Mouse (Mus musculus) liver, embryonic 11.5 days (tissue): Measurements from ENCODE around the gene Tspan11. TPM values are rescaled to one million over a fixed set of nuclear protein-coding genes. Genes with fewer than 3 reads are reported as not detected.

Source experiments
- ATAC-seq: fragments of 200-750 bp; cut with Nextera tagmentation; replicated peaks from 2 replicates; pipeline ENCODE4 v1.8.0; 2017; ENCODE audit warnings: moderate number of reproducible peaks, mild to moderate bottlenecking, moderate TSS enrichment, moderate library complexity; ENCODE audit not compliant: low FRiP score
- DNase-seq: peaks from one replicate; pipeline ENCODE4 v3.0.0-alpha.2; 2017; ENCODE audit warnings: low spot score
- H3K27ac ChIP-seq: fragments of 300-500 bp; sonication (generic); 2 replicates; pipeline ENCODE4 v1.5.1; 2014; ENCODE audit warnings: mild to moderate bottlenecking, low read depth, low read length, control low read depth
- H3K27me3 ChIP-seq: fragments of 300-500 bp; sonication (generic); replicated peaks from 2 replicates; pipeline ENCODE4 v1.6.1; 2014; ENCODE audit warnings: low read length, mixed read lengths; ENCODE audit not compliant: control insufficient read depth, insufficient read depth
- H3K36me3 ChIP-seq: fragments of 300-500 bp; sonication (generic); 2 replicates; pipeline ENCODE4 v1.6.1; 2014; ENCODE audit warnings: mild to moderate bottlenecking, low read length, moderate library complexity, mixed read lengths; ENCODE audit not compliant: control insufficient read depth, insufficient read depth
- H3K4me1 ChIP-seq: fragments of 300-500 bp; sonication (generic); replicated peaks from 2 replicates; pipeline ENCODE4 v1.6.1; 2014; ENCODE audit warnings: low read length, mixed read lengths; ENCODE audit not compliant: control insufficient read depth, insufficient read depth
- H3K4me2 ChIP-seq: fragments of 300-500 bp; sonication (generic); 2 replicates; pipeline ENCODE4 v1.6.1; 2014; ENCODE audit warnings: mild to moderate bottlenecking, control low read depth, moderate library complexity
- H3K4me3 ChIP-seq: fragments of 300-500 bp; sonication (generic); 2 replicates; pipeline ENCODE4 v1.5.1; 2014; ENCODE audit warnings: low read depth, low read length, control low read depth
- H3K9ac ChIP-seq: fragments of 300-500 bp; sonication (generic); 2 replicates; pipeline ENCODE4 v1.6.1; 2014; ENCODE audit warnings: low read depth, low read length, control low read depth
- H3K9me3 ChIP-seq: fragments of 300-500 bp; sonication (generic); 2 replicates; pipeline ENCODE4 v1.6.1; 2016; ENCODE audit warnings: low read length, inconsistent platforms, mixed read lengths; ENCODE audit not compliant: control insufficient read depth
- WGBS: fragments of 180-500 bp; shearing (Covaris S2); extraction: QIAGEN DNeasy Blood & Tissue Kit; methylation state at CpG from one replicate; pipeline ENCODE4 v1.1.7; 2014; 5-methylcytosine and 5-hydroxymethylcytosine counted together
- polyA plus RNA-seq: library from polyadenylated mRNA; unstranded; fragments of >200 nt; fragmentation: Nextera tagmentation; extraction: Ambion mirVana; gene quantifications from 2 replicates; pipeline ENCODE4 v1.2.1, GENCODE M21; 2014

Tspan11 gene
- polyA plus RNA-seq, 1 experiment from 2014 or later = 1.7 TPM

DNA sequence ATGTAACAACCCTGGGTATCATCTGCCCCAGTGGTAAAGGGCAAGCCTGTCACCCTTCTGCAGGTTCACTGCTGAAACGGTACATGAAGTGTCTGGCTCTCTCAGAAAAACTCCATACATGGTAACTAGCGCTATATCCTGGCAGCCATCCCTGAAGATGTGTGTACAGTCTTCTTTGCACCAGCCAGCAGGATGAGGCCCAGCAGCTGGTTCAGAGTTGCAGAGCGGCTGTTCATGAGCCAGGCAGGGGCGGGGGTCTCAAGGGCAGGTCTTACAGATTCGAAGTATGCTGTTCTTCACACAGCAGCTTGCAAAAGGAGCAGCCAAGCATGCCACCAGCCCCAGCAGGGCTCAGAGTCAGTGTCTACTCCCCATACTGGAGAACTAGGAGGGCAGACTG is 116.2 kb downstream of the Tspan11 start:
- DNase-seq (no peak), ATAC-seq (no peak)
- Histone ChIP-seq H3K36me3 (no peaks in the 10 kb centered on the region), H3K4me2 (no peak overlapping the region), H3K4me3 (no peak overlapping the region), H3K27ac (no peak overlapping the region), H3K27me3 (no peaks in the 10 kb centered on the region), H3K9ac (no peak overlapping the region), H3K9me3 (no peaks in the 10 kb centered on the region), H3K4me1 (0 out of 2 replicates have a peak, but pooled peaks cover 3% of the 10 kb centered on the region)
- WGBS = 76% methylated on average over 5 of the region's 5 CpGs

Other genes starting within 250 kb of the Tspan11 start
- 0.10 and 0.18 TPM in 2 replicates for gene Prmt8, start 118.1 kb upstream of the Tspan11 start, polyA plus RNA-seq